Mouse (Mus musculus) frontal cortex, postnatal 14 days (tissue): ENCODE measurements around the gene Gm8947.
"Not testable (repeated sequence)": the region's sequence is repeated elsewhere in the genome, so short reads cannot be mapped to it uniquely, and the experiment has no call there.

Experiments
- DNase-seq, 2 experiments: peaks; one replicate each; pipeline ENCODE4 v3.0.0; 2022; ENCODE audit warnings: low spot score in 2 of 2

The Gm8947 gene

DNA sequence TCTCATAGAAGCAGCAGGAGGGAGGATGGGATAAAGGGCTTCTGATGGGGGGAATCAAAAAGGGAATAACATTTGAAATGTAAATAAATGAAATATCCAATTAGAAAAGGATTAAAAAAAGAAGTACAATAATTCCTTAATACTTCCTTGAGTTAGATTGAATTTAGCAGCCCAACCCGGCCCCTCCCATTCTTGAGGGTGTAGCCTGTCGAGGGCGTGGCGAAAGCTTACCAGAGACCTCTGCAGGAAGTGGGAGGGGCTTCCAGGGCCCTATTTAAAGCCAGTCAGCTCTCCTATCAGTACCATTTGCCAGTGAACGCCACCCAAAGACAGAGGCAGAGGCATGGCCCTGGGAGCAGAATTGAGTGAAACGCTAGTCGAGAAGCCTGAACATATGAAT, at the start of gene Gm8947:
Gene Gm8947 (plus strand): TSS at position 302 of the 400 bp plus-strand sequence.
- DNase-seq: not testable (repeated sequence)

DNA sequence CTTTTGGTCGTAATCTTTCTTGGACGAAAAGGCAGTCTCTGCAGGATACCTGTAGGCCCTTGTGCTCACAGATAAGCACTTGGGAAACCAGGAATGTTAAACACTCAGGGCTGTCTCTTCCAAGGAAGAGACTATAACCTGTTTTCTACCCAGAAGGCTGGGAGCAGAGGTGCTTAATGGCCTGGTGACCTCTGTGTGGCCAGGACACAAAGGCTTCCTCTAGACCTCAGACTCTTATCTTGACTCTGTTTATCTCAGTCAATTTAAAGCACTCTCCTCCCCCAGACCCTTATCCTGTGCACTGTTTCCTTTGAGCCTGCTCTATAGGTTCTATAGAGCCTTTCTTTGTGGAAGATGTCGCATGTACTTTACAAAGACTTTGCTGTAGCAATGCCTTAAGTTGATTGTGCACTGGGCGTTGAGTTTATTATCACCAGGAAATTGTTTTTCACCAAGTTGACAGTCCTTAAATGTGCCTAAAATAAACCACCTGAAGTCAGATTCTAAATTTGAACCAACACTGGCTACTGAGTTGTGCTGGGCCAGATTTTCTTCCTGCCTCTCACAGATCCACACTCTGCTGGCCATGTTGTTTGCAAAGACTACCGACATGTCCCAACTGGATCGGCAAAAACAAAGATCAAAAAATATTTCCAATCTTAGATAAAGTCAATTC, 47.6 kb upstream of the Gm8947 start:
- DNase-seq: no peak

DNA sequence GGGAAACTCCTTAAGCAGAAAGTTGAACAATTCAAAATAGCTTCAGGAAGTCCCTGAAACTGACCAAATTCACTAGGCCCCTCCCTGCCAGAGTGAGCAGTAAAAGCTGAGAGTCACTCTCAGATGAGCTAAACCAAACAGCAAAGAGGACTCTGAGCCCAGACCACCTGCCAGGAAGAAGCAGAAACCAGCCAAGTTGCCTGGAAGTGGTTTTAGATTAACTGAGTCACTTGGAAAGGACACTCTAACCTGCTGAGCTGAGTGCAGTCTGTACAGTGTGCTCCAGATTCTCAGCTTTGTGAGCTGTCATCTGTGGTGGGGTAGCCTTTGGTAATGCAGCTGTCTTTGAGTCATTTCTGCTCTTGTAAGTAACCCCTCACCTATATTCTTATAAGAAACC, 44.4 kb upstream of the Gm8947 start:
- no peak for DNase-seq

DNA sequence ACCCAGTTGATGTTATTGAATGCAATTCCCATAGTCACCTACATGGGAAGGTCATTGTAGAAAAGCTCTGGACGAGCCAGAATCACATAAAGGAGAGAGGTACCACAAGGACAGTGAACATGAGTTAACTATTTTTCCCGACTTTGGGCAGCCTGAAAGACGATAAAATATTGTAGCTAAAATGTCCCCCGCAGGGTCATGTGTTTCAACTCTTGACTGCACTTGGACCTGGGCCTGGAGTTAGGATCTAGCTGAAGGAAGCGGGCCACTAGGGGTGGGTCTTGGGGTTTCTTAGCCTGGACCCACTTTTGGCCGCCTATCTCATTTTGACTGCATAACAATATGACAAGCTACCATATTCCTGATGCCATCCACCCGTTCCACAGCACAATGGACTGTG, 42.0 kb upstream of the Gm8947 start:
- DNase-seq: no peak

DNA sequence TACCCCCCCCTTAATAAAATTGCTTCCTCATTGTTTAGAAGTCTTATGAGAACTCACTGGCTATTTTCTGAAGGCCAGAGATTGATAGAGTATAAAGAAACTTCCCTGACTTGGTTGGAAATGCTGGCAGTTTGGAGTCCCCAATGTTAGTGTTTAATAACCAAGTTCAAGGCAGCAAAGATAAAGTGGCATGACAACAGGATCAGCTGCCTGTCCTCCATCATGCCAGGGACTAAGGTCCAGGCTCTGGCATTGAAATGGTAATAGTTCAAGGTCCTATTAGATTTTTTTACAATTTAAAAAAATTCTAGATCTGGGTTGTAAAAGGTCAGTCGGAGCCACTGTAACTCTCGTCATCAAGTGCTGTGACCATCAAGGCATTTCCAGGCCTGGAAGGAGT, 41.1 kb upstream of the Gm8947 start:
- DNase-seq: no peak

DNA sequence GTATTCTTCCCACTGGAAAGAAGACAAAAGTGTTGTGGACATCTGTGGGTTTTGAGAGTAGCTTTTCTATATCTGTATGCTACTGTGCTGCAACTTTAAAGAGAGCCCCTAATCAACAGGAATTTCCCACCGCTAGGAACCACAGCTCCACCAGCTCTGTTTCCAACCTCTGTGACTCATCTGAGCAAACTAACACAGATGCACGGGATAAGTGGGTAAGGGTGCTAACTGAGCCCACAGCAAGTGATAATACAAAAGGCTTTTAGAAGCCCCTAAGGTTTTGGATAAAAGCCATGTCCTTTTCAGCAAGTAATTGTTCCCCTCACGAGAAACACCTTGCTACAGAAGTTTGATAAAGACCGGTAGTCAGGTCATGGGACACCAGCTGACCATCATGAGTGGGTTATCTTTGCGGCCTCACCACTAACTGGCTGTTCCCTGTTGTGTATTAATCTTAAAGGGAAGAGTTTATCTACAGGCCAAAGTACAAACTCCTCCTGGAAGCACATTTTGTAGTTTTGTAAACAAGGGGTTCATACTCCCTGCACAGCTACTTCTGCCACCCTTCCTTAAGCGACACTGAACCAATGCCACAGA, 39.0 kb upstream of the Gm8947 start:
- no peak for DNase-seq

DNA sequence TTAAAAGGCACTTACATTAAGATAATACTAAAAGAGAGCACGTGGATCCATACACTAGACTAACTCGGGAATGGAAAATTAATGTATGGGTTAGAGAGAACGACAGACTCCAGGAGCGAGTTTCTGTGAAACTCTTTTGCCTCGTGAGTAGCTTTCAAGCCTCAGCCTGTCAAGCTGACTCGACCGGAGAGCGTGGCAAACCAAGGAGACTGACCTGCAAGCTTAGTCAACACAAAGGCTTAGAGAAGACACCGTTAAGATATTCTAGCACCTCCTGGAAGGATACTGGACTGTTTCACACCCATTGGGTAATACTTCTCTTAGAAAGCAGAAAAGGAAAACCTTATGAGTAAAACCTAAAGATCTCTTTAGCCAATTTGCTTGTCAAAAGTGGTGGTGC, 38.0 kb upstream of the Gm8947 start:
- DNase-seq: not testable (repeated sequence)

DNA sequence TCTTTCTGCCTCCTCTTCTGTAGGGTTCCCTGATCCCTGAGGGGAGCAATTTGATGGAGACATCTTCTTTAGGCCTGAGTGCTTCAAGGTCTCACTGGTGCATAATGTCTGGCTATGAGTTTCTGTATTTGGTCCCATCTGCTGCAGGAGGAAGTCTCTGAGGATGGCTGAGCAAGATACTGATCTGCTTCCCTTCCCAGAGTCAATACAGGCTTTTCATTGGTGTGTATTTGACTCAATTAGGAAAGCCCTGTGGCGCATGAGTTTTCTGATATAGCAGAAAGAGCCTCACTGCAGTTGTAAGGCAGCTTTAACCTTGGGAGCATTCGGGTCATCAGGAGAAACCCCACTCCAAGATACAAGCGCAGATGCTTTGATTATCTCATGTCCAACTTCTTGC, 36.0 kb upstream of the Gm8947 start:
- no peak for DNase-seq

DNA sequence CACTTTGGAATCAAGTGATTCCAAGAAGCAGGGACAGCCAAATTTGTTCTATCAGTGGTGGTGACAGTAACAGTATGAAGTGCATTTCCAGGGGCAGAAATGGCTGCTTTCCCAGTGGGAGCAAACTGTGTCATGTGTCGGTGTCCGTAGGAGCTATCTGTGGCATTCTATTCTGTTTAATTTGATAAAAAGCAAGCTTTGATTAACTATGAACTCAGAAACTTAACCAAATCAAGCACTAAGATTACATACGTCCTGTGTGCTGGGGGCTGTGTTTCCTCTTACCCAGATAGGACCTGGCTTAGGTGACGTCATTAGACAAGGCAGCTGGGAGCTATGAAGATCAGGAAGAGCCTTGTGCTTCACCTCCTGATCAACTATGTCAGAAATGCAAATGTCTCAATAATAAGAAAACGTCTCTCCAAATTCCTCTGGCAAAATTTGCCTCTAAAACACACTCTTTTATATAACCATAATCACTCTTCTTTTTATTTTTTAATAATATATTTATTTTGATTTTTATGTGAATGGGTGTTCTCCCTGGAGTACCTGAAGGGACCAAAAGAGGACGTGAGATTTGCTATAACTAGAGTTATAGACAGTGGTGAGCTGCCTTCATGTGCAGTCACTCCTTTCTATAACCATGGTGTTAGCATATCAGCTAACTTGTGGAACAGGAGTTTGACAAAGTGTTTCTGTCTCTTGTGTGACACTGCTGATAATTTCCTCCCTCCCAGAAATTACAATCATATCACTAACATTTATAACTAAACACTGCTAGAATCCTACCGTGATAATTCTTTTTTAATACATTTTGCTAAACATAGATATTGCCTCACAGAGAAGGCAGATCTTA, 35.2 kb upstream of the Gm8947 start:
- no peak for DNase-seq

DNA sequence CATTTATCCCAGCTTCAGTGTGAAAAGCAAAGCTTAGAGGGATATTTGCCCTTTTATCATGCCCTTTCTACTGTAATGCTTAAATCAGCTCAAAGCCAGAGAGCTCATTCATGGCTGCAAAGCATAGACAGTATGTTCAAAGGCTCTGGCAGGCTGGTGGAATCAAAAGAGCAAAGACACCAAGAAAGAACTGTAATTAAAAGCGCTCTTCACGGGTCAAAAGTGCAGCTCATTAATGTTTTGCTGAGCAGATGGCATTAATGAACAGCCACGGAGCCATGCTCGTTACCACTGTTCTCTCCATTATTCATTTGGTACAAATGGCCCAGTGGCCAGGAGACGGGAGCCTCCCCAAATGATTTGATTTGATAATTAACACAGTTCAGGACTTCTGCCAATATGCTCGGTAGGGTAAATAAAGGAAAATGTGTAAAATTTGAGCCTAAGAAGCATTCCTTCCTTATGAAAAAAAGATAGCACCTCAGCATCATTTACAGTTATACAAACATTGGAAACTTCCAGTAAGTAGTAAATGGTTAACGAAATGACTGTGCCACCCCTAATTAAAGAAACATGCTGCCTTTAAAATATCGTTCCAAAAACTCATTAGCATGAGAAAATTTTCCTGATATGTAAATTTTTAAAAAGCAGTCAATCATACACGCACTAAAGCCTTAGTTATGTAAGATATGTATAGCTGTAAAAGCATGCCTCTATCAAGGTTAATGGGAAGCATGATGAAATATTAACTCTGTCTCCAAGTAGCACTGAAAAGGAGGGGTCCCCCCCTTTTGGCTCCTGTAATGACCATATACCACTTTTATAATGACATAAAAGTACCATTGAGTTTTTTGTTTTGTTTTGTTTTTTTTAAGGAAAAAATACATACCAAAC, 34.0 kb upstream of the Gm8947 start:
- DNase-seq: no peak

DNA sequence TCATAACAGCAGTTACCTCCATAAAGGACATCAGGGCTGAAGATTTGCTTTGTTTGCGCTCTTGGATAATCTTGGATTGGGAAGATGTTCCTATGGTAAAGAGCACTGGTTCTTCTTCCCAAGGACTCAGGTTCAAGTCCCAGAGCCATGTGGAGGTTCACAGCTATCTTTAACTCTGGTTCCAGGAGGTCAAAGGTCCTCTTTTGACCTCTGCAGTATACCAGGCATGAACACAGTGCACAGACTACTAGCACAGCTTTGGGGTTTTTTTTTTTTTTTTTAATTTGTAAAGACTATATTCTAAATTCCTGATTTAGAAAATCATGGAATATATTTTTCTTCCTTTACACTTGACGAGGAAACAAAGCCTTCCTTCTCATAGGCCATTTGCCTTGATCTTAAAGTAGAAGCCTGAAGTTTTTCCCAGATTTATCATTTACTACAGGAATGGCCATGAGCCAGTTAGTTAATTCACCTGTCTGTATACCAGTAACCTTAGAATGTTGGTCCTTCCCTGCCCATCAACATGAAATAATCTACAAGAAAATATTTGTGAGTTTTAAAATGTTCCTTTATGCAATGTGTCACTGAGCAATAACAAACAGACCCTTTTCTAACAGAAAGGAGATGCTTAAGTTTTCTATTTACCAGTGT, 33.2 kb upstream of the Gm8947 start:
- no peak for DNase-seq

DNA sequence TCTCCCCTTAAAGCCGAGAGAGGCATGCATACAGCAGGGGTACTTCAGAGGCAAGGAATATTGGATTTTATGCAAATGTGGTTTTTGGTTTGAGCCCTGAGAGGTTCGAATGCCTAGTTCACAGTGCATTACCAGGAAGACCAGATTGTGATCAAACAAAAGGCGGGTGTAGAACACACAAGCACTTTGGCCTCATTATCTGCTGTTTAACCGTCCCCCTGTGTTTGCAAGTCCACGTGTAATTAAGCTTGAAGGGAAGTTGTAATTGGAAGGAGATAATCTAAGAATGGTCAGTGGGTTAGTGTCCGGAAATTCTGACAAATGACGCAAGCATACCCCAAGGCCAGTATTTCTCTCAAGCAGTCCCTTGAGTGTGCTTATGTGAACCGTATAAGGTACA, 26.1 kb upstream of the Gm8947 start:
- no peak for DNase-seq

DNA sequence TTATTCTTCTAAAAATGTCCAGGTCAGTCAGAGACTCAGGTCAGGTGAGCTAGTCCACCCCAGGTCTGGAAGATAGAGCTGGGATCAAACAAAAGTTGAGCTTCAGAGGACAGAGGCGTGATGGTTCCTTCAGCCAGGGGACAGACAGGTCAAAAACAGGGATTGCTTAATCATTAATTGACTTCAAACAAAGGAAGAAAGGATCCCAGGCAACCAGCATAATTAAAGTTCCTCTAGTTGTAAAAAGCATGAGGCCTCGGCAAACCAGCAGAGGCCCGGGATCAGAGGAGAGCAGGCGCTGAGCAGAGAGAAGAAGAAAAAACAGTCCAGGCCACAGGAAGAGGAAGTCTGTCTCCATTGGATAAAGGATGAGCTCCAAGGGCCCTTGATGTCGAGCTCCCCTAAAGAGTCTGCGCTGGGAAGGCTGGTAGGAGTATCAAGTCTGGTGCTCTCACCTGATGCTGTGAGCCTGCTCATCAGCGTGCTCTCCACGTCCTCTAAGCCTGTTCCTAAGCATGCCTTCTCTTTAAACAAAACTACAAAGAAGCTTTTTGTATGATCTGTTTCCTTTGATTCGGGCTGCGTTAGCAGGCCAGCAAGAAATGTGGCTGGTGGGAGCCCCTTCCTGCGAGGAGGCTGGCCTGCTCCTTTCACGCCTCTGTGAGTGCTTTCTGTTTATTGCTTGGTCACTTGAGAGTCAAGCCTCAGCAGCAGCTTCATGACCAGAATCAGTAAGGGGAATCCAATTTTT, 24.7 kb upstream of the Gm8947 start:
- no peak for DNase-seq

DNA sequence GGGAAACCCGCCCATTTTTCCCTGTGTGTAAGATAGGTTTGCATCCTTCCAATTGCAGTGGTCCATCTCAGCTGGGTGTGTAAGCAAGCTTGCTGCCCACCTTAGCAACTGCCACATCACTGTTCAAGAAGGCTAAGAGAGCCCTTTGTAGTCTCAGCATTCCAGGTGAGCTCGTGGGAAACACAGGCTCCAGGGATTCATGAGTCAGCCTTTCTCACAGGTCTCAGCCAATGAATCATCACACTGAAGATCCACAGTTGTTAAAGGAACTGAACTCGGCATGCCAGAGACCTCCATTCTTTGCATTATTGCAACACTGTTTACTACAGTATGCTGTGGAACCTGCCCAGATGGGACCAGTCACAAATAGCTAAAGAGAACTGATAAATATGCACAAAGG, 23.5 kb upstream of the Gm8947 start:
- DNase-seq: no peak

DNA sequence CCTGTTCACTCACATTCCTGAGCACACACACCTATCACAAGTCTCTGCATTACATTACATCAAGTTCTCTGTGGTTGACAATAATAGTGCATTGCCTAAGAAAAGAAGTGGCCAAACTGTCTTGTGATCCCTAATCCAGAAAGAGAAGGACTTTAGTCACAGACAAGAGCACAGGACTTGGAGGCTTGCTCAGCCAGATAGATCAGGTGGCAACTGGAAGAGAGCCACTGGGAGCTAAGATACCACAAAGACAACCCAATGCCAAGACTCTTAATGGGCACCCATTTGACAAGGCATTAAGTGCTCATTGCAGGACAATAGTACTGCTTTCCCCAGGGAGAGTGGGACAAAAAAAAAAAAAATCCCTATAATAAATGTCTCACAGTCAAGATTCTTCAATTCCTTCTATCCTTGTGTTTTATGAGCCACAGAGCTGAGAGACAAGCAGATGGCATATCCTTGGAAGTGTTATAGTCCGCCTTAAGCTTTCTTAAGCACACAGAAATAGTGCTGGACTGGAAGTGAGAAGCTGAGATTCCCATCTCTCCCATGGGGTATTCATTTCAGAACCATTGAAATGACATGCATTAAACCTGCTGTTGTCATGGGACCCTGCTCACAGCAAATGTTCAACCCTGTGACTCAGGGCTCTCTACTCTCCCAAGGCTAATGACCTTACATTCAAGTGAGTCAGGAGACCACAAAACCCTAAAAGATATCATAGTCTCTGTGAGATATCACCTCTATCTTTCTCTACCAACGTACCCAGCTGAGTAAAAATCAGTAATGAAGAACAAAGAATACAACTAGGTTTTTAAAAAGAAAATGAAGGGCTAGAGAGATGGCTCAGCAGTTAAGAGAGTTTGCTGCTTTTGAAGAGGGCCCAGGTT, 20.4 kb upstream of the Gm8947 start:
- no peak for DNase-seq

DNA sequence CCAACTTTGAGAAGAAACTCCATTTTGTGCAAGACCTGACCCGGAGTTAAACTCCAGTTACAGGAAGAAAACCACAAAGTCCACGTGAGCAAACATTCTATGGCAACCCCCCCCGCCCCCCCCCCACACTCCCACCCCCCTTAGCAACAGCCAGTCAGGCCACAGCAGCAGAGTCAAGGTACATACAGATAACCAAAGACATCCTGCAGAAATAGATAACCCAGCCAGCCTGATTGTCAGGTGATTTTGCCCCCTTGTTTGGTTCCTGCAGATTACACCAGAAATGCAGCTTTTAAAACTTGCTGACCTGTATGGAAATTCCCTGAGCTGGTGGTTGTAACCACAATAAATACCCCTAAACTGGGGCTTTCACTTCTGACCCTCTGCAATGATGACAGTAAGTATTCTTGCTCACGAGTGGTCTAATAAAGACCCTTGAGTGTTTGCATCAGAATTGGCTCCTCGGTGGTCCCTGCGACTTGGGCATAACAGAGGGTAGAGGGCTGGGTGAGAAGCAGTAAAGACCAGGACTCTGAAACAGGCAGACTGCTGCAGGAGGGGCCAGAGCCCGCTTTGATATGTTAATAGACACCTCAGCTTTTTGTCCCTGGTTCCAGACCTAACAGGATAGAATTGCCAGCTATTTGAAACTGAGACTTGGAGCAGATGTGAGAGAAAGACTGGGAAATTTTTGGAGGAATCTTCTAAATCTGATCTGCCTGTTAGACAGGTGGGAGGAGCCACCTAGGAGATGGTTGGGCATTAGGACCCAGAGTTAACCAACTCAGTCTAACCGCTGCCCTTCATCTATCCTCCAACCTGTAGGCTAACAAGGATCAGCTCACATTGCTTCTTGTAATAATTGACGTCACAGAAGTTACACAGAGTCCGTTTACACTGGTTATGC, 14.9 kb upstream of the Gm8947 start:
- no peak for DNase-seq

DNA sequence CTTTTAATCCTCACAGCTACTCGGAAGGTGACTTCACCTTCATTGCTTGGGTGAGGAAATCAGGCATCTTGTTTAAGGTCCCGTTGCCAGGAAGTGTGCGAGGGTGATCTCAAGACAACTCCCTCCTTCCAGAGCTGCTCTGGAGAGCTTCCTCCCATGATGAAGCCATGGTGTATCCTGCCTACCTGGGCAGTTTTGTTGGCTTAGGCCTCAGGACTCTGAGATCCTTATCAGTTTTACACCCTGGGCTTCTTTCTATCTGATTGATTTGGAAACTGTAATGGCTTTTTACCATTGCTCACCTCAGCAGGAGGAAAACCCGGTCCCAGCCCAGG, 14.3 kb upstream of the Gm8947 start:
- no peak for DNase-seq

DNA sequence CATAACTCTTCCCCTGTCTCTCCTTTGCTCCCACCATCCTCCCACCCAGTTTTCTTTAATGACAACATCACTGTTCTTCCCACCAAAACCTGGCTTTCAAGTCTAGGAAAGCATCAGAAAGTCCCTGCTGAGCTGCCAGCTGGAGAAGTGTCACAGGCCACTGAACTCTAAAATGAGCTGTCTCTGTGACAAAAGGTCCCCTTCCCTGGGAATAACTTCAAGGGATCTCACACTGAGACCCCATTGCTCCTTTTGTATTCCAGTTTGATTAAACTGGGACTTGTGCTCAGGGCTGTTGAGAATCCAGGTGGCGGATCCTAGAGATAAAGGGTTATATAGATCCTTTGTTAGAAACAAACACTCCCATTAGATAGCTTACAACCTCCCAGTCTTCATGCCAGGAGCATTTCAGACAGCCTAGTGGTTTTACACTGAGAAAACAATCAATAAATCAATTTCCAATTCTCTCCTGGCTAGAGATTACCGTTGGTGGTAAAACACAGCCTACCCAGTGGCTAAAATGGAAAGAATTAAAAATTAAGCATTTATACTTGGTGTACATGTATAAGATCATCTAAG, 13.6 kb upstream of the Gm8947 start:
- no peak for DNase-seq
